Mouse (Mus musculus) cerebellum, postnatal 14 days (tissue): Measurements from ENCODE around the gene Gmeb2.
A peak's percentile ranks its signal among the peaks of the same experiment; 100 is the strongest.

Experiments used
- DNase-seq, 2 experiments: peaks; one replicate each; pipeline ENCODE4 v3.0.0; 2021; ENCODE audit warnings: mixed read lengths in 2 of 2

The Gmeb2 gene

GRCm38 (mm10) chr2:181274639-181275038, 13.2 kb downstream of the Gmeb2 start:
- DNase-seq = no peak

- DNase-seq = no peak
Measured at GRCm38 (mm10) chr2:181273829-181274228, 14.0 kb downstream of the Gmeb2 start.

GRCm38 (mm10) chr2:181272092-181272491, 15.7 kb downstream of the Gmeb2 start:
- no peak for DNase-seq

- no peak for DNase-seq
Measured at GRCm38 (mm10) chr2:181266839-181267238, 21.0 kb downstream of the Gmeb2 start.

- no peak for DNase-seq
Measured at GRCm38 (mm10) chr2:181253248-181253647, 34.6 kb downstream of the Gmeb2 start.

- DNase-seq = no peak
Measured at GRCm38 (mm10) chr2:181251841-181252240, 36.0 kb downstream of the Gmeb2 start.

- DNase-seq = no peak
Measured at GRCm38 (mm10) chr2:181249217-181249616, 38.6 kb downstream of the Gmeb2 start.

GRCm38 (mm10) chr2:181245031-181245430, 42.8 kb downstream of the Gmeb2 start:
- no peak for DNase-seq

GRCm38 (mm10) chr2:181243706-181244394, 44.0 kb downstream of the Gmeb2 start:
- DNase-seq = no peak

GRCm38 (mm10) chr2:181242314-181242665, 45.5 kb downstream of the Gmeb2 start:
- no peak for DNase-seq

- no peak for DNase-seq
Measured at GRCm38 (mm10) chr2:181241602-181242313, 46.1 kb downstream of the Gmeb2 start, which contains the start of gene Helz2. Gene Helz2 (minus strand): TSS chr2:181242027.

GRCm38 (mm10) chr2:181240806-181241440, 46.9 kb downstream of the Gmeb2 start:
- DNase-seq = no peak

- DNase-seq = no peak
Measured at GRCm38 (mm10) chr2:181239261-181239660, 48.6 kb downstream of the Gmeb2 start.

- no peak for DNase-seq
Measured at GRCm38 (mm10) chr2:181238861-181239260, 49.0 kb downstream of the Gmeb2 start.

- DNase-seq = peak; percentile 70 to 79
Measured at GRCm38 (mm10) chr2:181238091-181238610, 49.7 kb downstream of the Gmeb2 start.

- no peak for DNase-seq
Measured at GRCm38 (mm10) chr2:181237251-181238014, 50.4 kb downstream of the Gmeb2 start.

GRCm38 (mm10) chr2:181235681-181236566, 51.9 kb downstream of the Gmeb2 start:
- DNase-seq = no peak

- DNase-seq = no peak
Measured at GRCm38 (mm10) chr2:181234680-181235079, 53.2 kb downstream of the Gmeb2 start.

- no peak for DNase-seq
Measured at GRCm38 (mm10) chr2:181233443-181233842, 54.4 kb downstream of the Gmeb2 start.

GRCm38 (mm10) chr2:181231171-181231570, 56.7 kb downstream of the Gmeb2 start:
- peak; percentile 45 to 54 for DNase-seq

- no peak for DNase-seq
Measured at GRCm38 (mm10) chr2:181228335-181228734, 59.5 kb downstream of the Gmeb2 start.

GRCm38 (mm10) chr2:181227122-181227521, 60.7 kb downstream of the Gmeb2 start:
- no peak for DNase-seq
